Mouse (Mus musculus): ENCODE measurements around the gene Arhgap28. TPM values are rescaled to one million over a fixed set of nuclear protein-coding genes. Genes with fewer than 3 reads are reported as not detected.

Arhgap28 gene
- total RNA-seq, 2 experiments from 2014 or later: 7.3 to 8.5 TPM

DNA sequence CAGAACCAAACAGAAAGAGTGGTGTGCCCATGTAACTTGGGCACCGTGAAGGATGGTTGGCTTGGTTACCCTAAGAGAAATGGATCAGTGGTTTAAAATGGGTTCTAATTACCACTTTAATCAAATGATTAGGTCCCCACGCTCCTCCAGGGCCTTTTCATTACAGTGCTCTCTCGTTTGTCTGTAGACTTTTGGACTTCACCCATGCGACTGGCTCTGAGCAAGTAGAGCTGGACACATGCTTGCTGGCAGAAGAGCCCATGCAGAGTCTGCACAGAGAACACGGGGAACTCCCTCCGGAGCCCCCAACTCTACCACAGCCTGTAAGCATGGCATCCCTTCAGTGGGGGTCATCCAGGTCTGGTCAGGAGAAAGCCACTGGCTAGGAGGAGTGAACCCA is 190.3 kb downstream of the Arhgap28 start:
- DNase-seq: no peak
- intact Hi-C loops (cut with DNase I): no loop called here

- DNase-seq: no peak
- intact Hi-C loops (cut with DNase I): no loop called here
These were observed 194.7 kb downstream of the Arhgap28 start for GRCm38 (mm10) chr17:67809171-67809570.

Data from left cerebral cortex, postnatal 4 days (tissue).